Mouse (Mus musculus) ES-Bruce4 (cell line): ENCODE measurements at regions not wholly inside any gene's neighbourhood (a gene's known extent, or its start where the extent isn't known, plus 50 kb on each side); places are given as distances from the start of the nearest gene placed in this dataset.

Source experiments
- CTCF ChIP-seq: IDR thresholded peaks from one replicate; pipeline ENCODE4 v1.8.1; 2011; ENCODE audit warnings: low read depth, low read length
- EP300 ChIP-seq: IDR thresholded peaks from 2 replicates; pipeline ENCODE4 v1.6.1; 2011; ENCODE audit warnings: low read depth, low read length; ENCODE audit not compliant: insufficient read depth
- POLR2A ChIP-seq: IDR thresholded peaks from one replicate; pipeline ENCODE4 v1.8.1; 2011; ENCODE audit warnings: low read length; ENCODE audit not compliant: insufficient read depth

DNA sequence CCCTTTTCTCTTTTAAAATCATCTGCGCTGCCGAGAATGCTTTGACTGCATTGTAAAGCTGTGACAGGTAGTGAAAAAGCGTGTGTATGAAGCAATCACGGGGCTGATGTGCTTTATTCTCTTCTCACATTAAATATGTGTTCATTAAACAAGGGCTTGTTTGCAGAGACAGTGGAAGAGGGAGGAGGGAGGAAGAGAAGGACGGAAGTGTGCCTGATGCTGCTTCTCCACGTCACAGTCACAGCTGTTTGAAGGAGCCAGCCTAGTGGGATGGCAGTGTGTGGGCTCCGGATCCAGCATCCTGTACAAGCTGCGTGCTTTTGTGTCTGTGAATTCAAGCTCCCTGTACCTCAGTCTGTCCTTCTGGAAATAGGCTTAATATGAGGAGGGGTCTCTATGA is 664.7 kb downstream of the Bcl11a start:
- TF ChIP-seq CTCF (no peak), EP300 (no peak), POLR2A (no peak)
